Comparison of ENCODE assay signal across 8 mouse cellular contexts in the genomic region with DNA sequence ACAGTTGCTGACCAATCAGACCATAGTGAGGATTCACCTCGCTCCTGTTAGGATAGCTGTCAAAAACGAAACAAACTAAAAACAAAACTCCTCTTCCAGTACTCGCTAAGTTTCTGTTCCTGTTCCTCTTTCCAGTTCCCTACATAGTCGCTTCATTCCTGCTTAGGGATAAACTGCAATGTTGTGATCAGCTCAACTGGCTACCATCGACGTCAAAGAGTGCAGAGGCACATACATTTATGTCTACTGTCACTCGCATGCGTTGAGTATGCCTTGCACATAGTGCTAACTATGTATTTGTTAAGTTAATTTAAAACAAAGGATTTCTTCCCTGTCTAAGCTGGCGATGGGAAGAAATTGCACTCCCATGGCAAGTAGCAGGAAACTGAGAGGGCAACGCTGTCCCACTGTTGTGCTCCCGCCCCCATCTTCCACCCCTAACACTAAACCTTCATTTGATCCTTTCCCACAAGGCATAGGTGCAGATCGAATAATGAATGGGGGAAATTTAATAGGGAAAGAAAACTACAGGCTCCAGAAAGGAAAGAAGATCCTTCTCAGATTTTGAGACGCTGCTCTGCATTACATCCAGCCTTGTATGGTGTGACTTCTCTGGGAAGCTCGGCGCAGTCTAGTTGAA. TPM values are rescaled to one million over a fixed set of nuclear protein-coding genes. Genes with fewer than 3 reads are reported as not detected.
DNase-seq lines count a peak whose midpoint lies in the region; ATAC-seq and TF ChIP-seq lines count a peak whose summit lies in the region.

No protein-coding gene starts in this region.

- H3K4me2 ChIP-seq in heart, embryonic 11.5 days = peak overlapping the region; percentile 91
- peak overlapping the region; percentile 78 for H3K4me2 ChIP-seq in hindbrain, postnatal 0 days (ENCODE audit: low read depth, low read length)
- peak overlapping the region; percentile 75 for H3K4me2 ChIP-seq in midbrain, embryonic 15.5 days

- peaks cover 19% of the 10 kb centered on the region for H3K4me1 ChIP-seq in heart, embryonic 11.5 days (ENCODE audit: control insufficient read depth, insufficient read depth, low read length)
- peaks cover 8% of the 10 kb centered on the region; the same call in 1 of the 2 replicates for H3K4me1 ChIP-seq in brown adipose tissue, adult 24 weeks (ENCODE audit: control insufficient read depth, insufficient read depth, insufficient read length, low read length)
- peaks cover 17% of the 10 kb centered on the region for H3K4me1 ChIP-seq in hindbrain, postnatal 0 days (ENCODE audit: insufficient read depth, low read length)
- peaks cover 39% of the 10 kb centered on the region for H3K4me1 ChIP-seq in midbrain, embryonic 15.5 days

- DNase-seq in heart, postnatal 36 days = no peak
- DNase-seq in hindbrain, postnatal 0 days (ENCODE audit: low spot score) = no peak
- no peak for DNase-seq in thymus, postnatal 14 days
- DNase-seq in adipocyte (ENCODE audit: low spot score) = no peak
- no peak for DNase-seq in spleen, postnatal 36 days (ENCODE audit: low spot score in 2 of 2)

- TF ChIP-seq CTCF in hindbrain, postnatal 0 days (IDR thresholded peaks at IDR 0.05; ENCODE audit: low read depth) = no peak

- 35% methylated on average over 15 of the region's 15 CpGs for WGBS in heart, embryonic 11.5 days (ENCODE audit: insufficient replicate concordance)
- WGBS in hindbrain, postnatal 0 days = 33% methylated on average over 15 of the region's 15 CpGs
- WGBS in midbrain, embryonic 15.5 days = 37% methylated on average over 15 of the region's 15 CpGs

- H3K9ac ChIP-seq in heart, embryonic 11.5 days (ENCODE audit: low read depth, low read length) = peak overlapping the region; percentile 34; the same call in 1 of the 2 replicates
- H3K9ac ChIP-seq in hindbrain, postnatal 0 days (replicated peaks; ENCODE audit: low read length) = peak overlapping the region; percentile 57
- peak overlapping the region; percentile 38 for H3K9ac ChIP-seq in midbrain, embryonic 15.5 days

- H3K9me3 ChIP-seq in heart, embryonic 11.5 days (replicated peaks; ENCODE audit: control insufficient read depth, low read length) = peaks cover 4% of the 10 kb centered on the region; the same call in 1 of the 2 replicates
- H3K9me3 ChIP-seq in hindbrain, postnatal 0 days (ENCODE audit: low read length) = no peaks in the 10 kb centered on the region
- H3K9me3 ChIP-seq in midbrain, embryonic 15.5 days = no peaks in the 10 kb centered on the region

- H3K27ac ChIP-seq in heart, embryonic 11.5 days (ENCODE audit: low read depth, low read length) = no peak overlapping the region
- H3K27ac ChIP-seq in brown adipose tissue, adult 24 weeks (replicated peaks; ENCODE audit: low read depth, low read length) = 0 out of 2 replicates have a peak overlapping the region, but pooled peaks have one; percentile 43
- peak overlapping the region; percentile 77 for H3K27ac ChIP-seq in hindbrain, postnatal 0 days
- peak overlapping the region; percentile 80 for H3K27ac ChIP-seq in midbrain, embryonic 15.5 days

- ATAC-seq in heart, embryonic 11.5 days (replicated peaks; ENCODE audit: insufficient number of reproducible peaks, low FRiP score, low TSS enrichment) = no peak
- no peak for ATAC-seq in hindbrain, postnatal 0 days
- no peak for ATAC-seq in midbrain, embryonic 15.5 days (replicated peaks)

- peaks cover 25% of the 10 kb centered on the region for H3K27me3 ChIP-seq in heart, embryonic 11.5 days (ENCODE audit: control insufficient read depth, insufficient read depth, low read length)
- H3K27me3 ChIP-seq in hindbrain, postnatal 0 days (ENCODE audit: insufficient read depth, low read length) = no peaks in the 10 kb centered on the region
- H3K27me3 ChIP-seq in midbrain, embryonic 15.5 days (replicated peaks) = 0 out of 2 replicates have a peak, but pooled peaks cover 4% of the 10 kb centered on the region

- no peaks in the 10 kb centered on the region for H3K36me3 ChIP-seq in heart, embryonic 11.5 days (ENCODE audit: control insufficient read depth, insufficient read depth, low read length)
- H3K36me3 ChIP-seq in hindbrain, postnatal 0 days (ENCODE audit: insufficient read depth, low read length) = no peaks in the 10 kb centered on the region
- H3K36me3 ChIP-seq in midbrain, embryonic 15.5 days (replicated peaks) = no peaks in the 10 kb centered on the region

- intact Hi-C loops in heart, postnatal 36 days (cut with DNase I) = loop anchor here (10.0 kb wide), 2 partner anchors 245 to 1455 kb away; a partner anchor contains a TSS

- H3K4me3 ChIP-seq in heart, embryonic 11.5 days (ENCODE audit: low read depth, low read length) = peak overlapping the region; percentile 52
- 0 out of 2 replicates have a peak overlapping the region, but pooled peaks have one; percentile 1 for H3K4me3 ChIP-seq in brown adipose tissue, adult 24 weeks (ENCODE audit: insufficient read depth, low read depth, low read length)
- peak overlapping the region; percentile 48 for H3K4me3 ChIP-seq in hindbrain, postnatal 0 days (ENCODE audit: low read length)
- peak overlapping the region; percentile 52 for H3K4me3 ChIP-seq in midbrain, embryonic 15.5 days

RNA-seq across cellular contexts. Expression of a gene that starts 4.8 kb away (rescaled TPM):
- 22.5 and 23.3 TPM in 2 replicates for polyA plus RNA-seq in heart, embryonic 11.5 days (2014; fragmentation: Nextera tagmentation; extraction: Ambion mirVana)
- total RNA-seq in heart, postnatal 36 days (2021) = 10 to 100 TPM; 15.3 to 17.6 TPM
- 8.2 and 12.4 TPM in 2 replicates for polyA plus RNA-seq in brown adipose tissue, adult 24 weeks (2012; ENCODE audit: insufficient read depth, insufficient read length, missing spikeins)
- total RNA-seq in hindbrain, postnatal 0 days (2014; rRNA removed) = 218 and 236 TPM in 2 replicates
- 49.6 and 53.3 TPM in 2 replicates for polyA plus RNA-seq in hindbrain, postnatal 0 days (2015; fragmentation: Nextera tagmentation; extraction: Ambion mirVana)
- 119 and 121 TPM in 2 replicates for polyA plus RNA-seq in midbrain, embryonic 15.5 days (2015; fragmentation: Nextera tagmentation; extraction: Ambion mirVana)

RNA-seq across cellular contexts. Expression of a gene that starts 4.8 kb away (rescaled TPM):
- 1.0 and 1.1 TPM in 2 replicates for polyA plus RNA-seq in heart, embryonic 11.5 days (2014; fragmentation: Nextera tagmentation; extraction: Ambion mirVana)
- total RNA-seq in heart, postnatal 36 days (2021) = under 1 TPM; 0.11 to 0.16 TPM
- not detected in 2 replicates for polyA plus RNA-seq in brown adipose tissue, adult 24 weeks (2012; ENCODE audit: insufficient read depth, insufficient read length, missing spikeins)
- 2.8 and 4.3 TPM in 2 replicates for total RNA-seq in hindbrain, postnatal 0 days (2014; rRNA removed)
- 0.55 and 0.74 TPM in 2 replicates for polyA plus RNA-seq in hindbrain, postnatal 0 days (2015; fragmentation: Nextera tagmentation; extraction: Ambion mirVana)
- 1.5 and 2.0 TPM in 2 replicates for polyA plus RNA-seq in midbrain, embryonic 15.5 days (2015; fragmentation: Nextera tagmentation; extraction: Ambion mirVana)

RNA-seq across cellular contexts. Expression of a gene that starts 10.6 kb away (rescaled TPM):
- polyA plus RNA-seq in heart, embryonic 11.5 days (2014; fragmentation: Nextera tagmentation; extraction: Ambion mirVana) = 6.4 and 8.4 TPM in 2 replicates
- 1 to 10 TPM; 2.2 to 2.5 TPM for total RNA-seq in heart, postnatal 36 days (2021)
- not detected in 2 replicates for polyA plus RNA-seq in brown adipose tissue, adult 24 weeks (2012; ENCODE audit: insufficient read depth, insufficient read length, missing spikeins)
- total RNA-seq in hindbrain, postnatal 0 days (2014; rRNA removed) = 625 and 1,276 TPM in 2 replicates
- 103 and 109 TPM in 2 replicates for polyA plus RNA-seq in hindbrain, postnatal 0 days (2015; fragmentation: Nextera tagmentation; extraction: Ambion mirVana)
- polyA plus RNA-seq in midbrain, embryonic 15.5 days (2015; fragmentation: Nextera tagmentation; extraction: Ambion mirVana) = 311 and 338 TPM in 2 replicates

RNA-seq across cellular contexts. Expression of a gene that starts 18.6 kb away (rescaled TPM):
- 26.1 and 27.5 TPM in 2 replicates for polyA plus RNA-seq in heart, embryonic 11.5 days (2014; fragmentation: Nextera tagmentation; extraction: Ambion mirVana)
- total RNA-seq in heart, postnatal 36 days (2021) = 10 to 100 TPM; 14.5 TPM
- polyA plus RNA-seq in brown adipose tissue, adult 24 weeks (2012; ENCODE audit: insufficient read depth, insufficient read length, missing spikeins) = 3.8 and 4.8 TPM in 2 replicates
- 31.7 and 31.8 TPM in 2 replicates for total RNA-seq in hindbrain, postnatal 0 days (2014; rRNA removed)
- 14.1 and 15.9 TPM in 2 replicates for polyA plus RNA-seq in hindbrain, postnatal 0 days (2015; fragmentation: Nextera tagmentation; extraction: Ambion mirVana)
- 22.1 and 24.1 TPM in 2 replicates for polyA plus RNA-seq in midbrain, embryonic 15.5 days (2015; fragmentation: Nextera tagmentation; extraction: Ambion mirVana)

RNA-seq across cellular contexts. Expression of a gene that starts 20.6 kb away (rescaled TPM):
- polyA plus RNA-seq in heart, embryonic 11.5 days (2014; fragmentation: Nextera tagmentation; extraction: Ambion mirVana) = 172 and 192 TPM in 2 replicates
- total RNA-seq in heart, postnatal 36 days (2021) = 100 to 1,000 TPM; 160 to 167 TPM
- 76.4 and 79.9 TPM in 2 replicates for polyA plus RNA-seq in brown adipose tissue, adult 24 weeks (2012; ENCODE audit: insufficient read depth, insufficient read length, missing spikeins)
- total RNA-seq in hindbrain, postnatal 0 days (2014; rRNA removed) = 975 and 1,069 TPM in 2 replicates
- polyA plus RNA-seq in hindbrain, postnatal 0 days (2015; fragmentation: Nextera tagmentation; extraction: Ambion mirVana) = 649 and 670 TPM in 2 replicates
- 626 and 662 TPM in 2 replicates for polyA plus RNA-seq in midbrain, embryonic 15.5 days (2015; fragmentation: Nextera tagmentation; extraction: Ambion mirVana)

Comparison
In these comparisons a context has a peak if more than half of its experiments do, and no peak if none do; other contexts are left out.
1. H3K4me3 ChIP-seq: peak in every context shown above with its lines; median percentile 52 in heart, embryonic 11.5 days; 52 in midbrain, embryonic 15.5 days; 48 in hindbrain, postnatal 0 days; 1 in brown adipose tissue, adult 24 weeks.
2. RNA of a gene that starts 10.6 kb away (polyA plus RNA-seq): 311 to 338 TPM in midbrain, embryonic 15.5 days and 103 to 109 TPM in hindbrain, postnatal 0 days; 6.4 to 8.4 TPM in heart, embryonic 11.5 days and not detected in brown adipose tissue, adult 24 weeks; every median in the first group is over 10 times any median in the second.
3. Peak in every context shown above with its lines, with median percentiles within 50 percentile points of each other: H3K4me2 ChIP-seq and H3K9ac ChIP-seq.